Mouse (Mus musculus) midbrain, postnatal 0 days (tissue): ENCODE data around the gene Lamp2. TPM values are rescaled to one million over a fixed set of nuclear protein-coding genes. Genes with fewer than 3 reads are reported as not detected.
A peak's percentile ranks its signal among the peaks of the same experiment; 100 is the strongest.

Source experiments
- ATAC-seq: fragments of 200-750 bp; cut with Nextera tagmentation; 2 replicates; pipeline ENCODE4 v1.8.0; 2017; ENCODE audit warnings: moderate number of reproducible peaks, mild to moderate bottlenecking, moderate TSS enrichment, moderate library complexity; ENCODE audit not compliant: low FRiP score
- DNase-seq: peaks from one replicate; pipeline ENCODE4 v3.0.0-alpha.2; 2015; ENCODE audit warnings: low spot score
- H3K27ac ChIP-seq: fragments of 300-500 bp; sonication (generic); 2 replicates; pipeline ENCODE4 v1.5.1; 2014; ENCODE audit warnings: low read depth, mild to moderate bottlenecking, low read length, mixed read lengths
- H3K27me3 ChIP-seq: fragments of 300-500 bp; sonication (generic); 2 replicates; pipeline ENCODE4 v1.6.1; 2014; ENCODE audit warnings: low read length, control low read depth, mixed read lengths; ENCODE audit not compliant: insufficient read depth
- H3K36me3 ChIP-seq: fragments of 300-500 bp; sonication (generic); 2 replicates; pipeline ENCODE4 v1.6.1; 2014; ENCODE audit warnings: low read length, control low read depth, mixed read lengths; ENCODE audit not compliant: insufficient read depth
- H3K4me1 ChIP-seq: fragments of 300-500 bp; sonication (generic); 2 replicates; pipeline ENCODE4 v1.6.1; 2014; ENCODE audit warnings: mild to moderate bottlenecking, control low read depth, antibody characterized with exemption, low read length, mixed read lengths; ENCODE audit not compliant: insufficient read depth
- H3K4me2 ChIP-seq: fragments of 300-500 bp; sonication (generic); 2 replicates; pipeline ENCODE4 v1.6.1; 2014; ENCODE audit warnings: low read depth, mild to moderate bottlenecking, low read length, mixed read lengths; ENCODE audit not compliant: poor library complexity, severe bottlenecking
- H3K4me3 ChIP-seq: fragments of 300-500 bp; sonication (generic); 2 replicates; pipeline ENCODE4 v1.5.1; 2014; ENCODE audit warnings: low read depth, mild to moderate bottlenecking, low read length, moderate library complexity
- H3K9ac ChIP-seq: fragments of 300-500 bp; sonication (generic); replicated peaks from 2 replicates; pipeline ENCODE4 v1.6.1; 2014; ENCODE audit warnings: mild to moderate bottlenecking, low read length, moderate library complexity, mixed read lengths; ENCODE audit not compliant: poor library complexity, severe bottlenecking
- H3K9me3 ChIP-seq: fragments of 300-500 bp; sonication (generic); 2 replicates; pipeline ENCODE4 v1.6.1; 2016; ENCODE audit warnings: low read length, control low read depth
- CTCF ChIP-seq: IDR thresholded peaks from 2 replicates; pipeline ENCODE4 v1.5.1; 2016; ENCODE audit warnings: antibody characterized with exemption, mild to moderate bottlenecking
- WGBS: fragments of 180-500 bp; shearing (Covaris S2); extraction: QIAGEN DNeasy Blood & Tissue Kit; methylation state at CpG from one replicate; pipeline ENCODE4 v1.1.7; 2014; 5-methylcytosine and 5-hydroxymethylcytosine counted together
- polyA plus RNA-seq: library from polyadenylated mRNA; unstranded; fragments of >200 nt; fragmentation: Nextera tagmentation; extraction: Ambion mirVana; gene quantifications from 2 replicates; pipeline ENCODE4 v1.2.1, GENCODE M21; 2015
- total RNA-seq: library from RNA; depleted of rRNA; stranded (reverse); fragments of >200 nt; gene quantifications from 2 replicates; pipeline ENCODE4 v1.2.3, GENCODE M21; 2014

Gene Lamp2
- total and polyA plus RNA-seq, 2 experiments from 2014 or later = 55.5 to 59.9 TPM

DNA sequence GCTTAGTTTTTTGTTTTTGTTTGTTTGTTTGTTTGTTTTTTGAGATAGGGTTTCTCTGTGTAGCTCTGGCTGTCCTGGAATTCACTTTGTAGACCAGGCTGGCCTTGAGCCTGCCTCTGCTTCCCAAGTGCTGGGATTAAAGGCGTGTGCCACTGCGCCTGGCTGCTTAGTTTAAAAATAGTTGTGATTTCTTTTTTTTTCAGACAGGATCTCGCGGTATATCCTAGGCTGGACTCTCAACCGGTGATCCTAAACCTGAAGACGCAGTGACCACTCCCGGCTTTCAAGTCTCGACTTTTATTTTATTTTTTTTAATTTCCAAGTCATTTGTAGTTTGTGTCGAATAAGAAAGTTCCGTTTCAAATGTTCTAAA lies 16.9 kb upstream of the Lamp2 start:
- peak overlapping the region; percentile 47; the same call in 1 of the 2 replicates for H3K4me2 ChIP-seq
- H3K27me3 ChIP-seq = no peaks in the 10 kb centered on the region
- no peak overlapping the region for H3K9ac ChIP-seq
- H3K27ac ChIP-seq = no peak overlapping the region
- WGBS = 24% methylated on average over 10 of the region's 10 CpGs
- peak; percentile 54; the same call in 1 of the 2 replicates for ATAC-seq
- no peaks in the 10 kb centered on the region for H3K9me3 ChIP-seq
- no peaks in the 10 kb centered on the region for H3K4me1 ChIP-seq
- no peak for TF ChIP-seq CTCF
- peak overlapping the region; percentile 48 for H3K4me3 ChIP-seq
- no peak for DNase-seq
- no peaks in the 10 kb centered on the region for H3K36me3 ChIP-seq

DNA sequence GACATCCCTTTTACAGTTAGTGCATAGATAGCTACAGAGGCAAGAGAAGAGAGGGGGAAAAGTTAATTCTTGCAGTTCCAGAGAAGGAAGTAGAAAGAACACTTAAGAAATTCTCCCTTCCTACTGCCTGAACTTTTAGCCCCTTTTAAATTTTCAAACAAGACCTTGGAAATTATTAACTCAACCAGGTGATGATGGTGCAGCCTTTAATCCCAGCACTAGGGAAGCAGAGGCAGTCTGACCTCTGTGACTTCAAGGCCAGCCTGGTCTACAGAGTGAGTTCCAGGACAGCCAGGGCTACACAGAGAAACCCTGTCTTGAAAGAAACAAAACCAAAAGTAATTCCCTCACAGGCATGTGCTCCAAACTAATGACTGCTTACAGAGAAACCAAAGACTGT lies 10.0 kb upstream of the Lamp2 start:
- Histone ChIP-seq H3K27ac (no peak overlapping the region), H3K4me3 (no peak overlapping the region), H3K9ac (no peak overlapping the region), H3K27me3 (no peaks in the 10 kb centered on the region), H3K9me3 (no peaks in the 10 kb centered on the region), H3K4me1 (no peaks in the 10 kb centered on the region), H3K36me3 (no peaks in the 10 kb centered on the region), H3K4me2 (no peak overlapping the region)
- no peak for ATAC-seq
- DNase-seq = no peak
- TF ChIP-seq CTCF = no peak

DNA sequence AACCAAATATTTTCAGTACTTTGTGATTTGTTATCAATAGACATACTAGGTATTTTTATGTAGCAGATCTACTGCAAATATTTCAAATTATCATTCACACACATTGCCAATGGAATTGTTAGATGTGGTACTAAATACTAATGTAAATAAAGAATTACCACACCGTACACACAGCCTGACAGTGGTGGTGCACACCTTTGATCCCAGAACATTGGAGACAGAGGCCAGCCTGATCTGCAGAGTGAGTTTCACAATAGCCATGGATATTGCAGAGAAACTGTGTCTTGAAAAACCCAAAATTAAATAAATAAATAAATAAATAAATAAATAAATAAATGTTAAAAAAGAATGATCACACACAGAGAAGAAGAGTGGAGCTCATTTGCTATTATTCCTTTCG lies 6.9 kb upstream of the Lamp2 start:
- 90% methylated on average over 2 of the region's 2 CpGs for WGBS
- Histone ChIP-seq H3K4me3 (no peak overlapping the region), H3K27me3 (no peaks in the 10 kb centered on the region), H3K4me2 (no peak overlapping the region), H3K9ac (no peak overlapping the region), H3K27ac (no peak overlapping the region), H3K36me3 (no peaks in the 10 kb centered on the region), H3K4me1 (no peaks in the 10 kb centered on the region), H3K9me3 (no peaks in the 10 kb centered on the region)
- no peak for TF ChIP-seq CTCF
- DNase-seq (no peak), ATAC-seq (no peak)

DNA sequence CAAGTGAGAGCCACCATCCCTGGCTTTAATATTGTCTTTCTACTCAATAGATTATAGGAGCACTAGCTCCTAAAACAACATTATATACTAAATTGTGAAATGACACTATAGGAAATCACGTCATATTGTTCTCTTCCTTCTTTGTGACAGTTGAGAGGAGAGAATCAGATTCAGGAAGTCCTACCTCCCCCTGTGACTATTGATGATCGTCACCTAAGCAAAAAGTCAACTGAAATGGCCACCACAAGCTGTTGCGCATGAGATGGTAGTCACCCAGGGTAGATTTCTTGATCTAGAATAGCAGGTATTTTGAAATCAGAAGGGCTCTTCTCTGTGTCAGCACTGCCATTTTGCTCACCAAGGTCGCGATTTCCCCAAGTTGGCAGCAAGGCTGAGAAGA lies 5.8 kb upstream of the Lamp2 start:
- H3K27ac ChIP-seq = no peak overlapping the region
- H3K27me3 ChIP-seq = no peaks in the 10 kb centered on the region
- H3K9ac ChIP-seq = no peak overlapping the region
- H3K9me3 ChIP-seq = no peaks in the 10 kb centered on the region
- no peaks in the 10 kb centered on the region for H3K36me3 ChIP-seq
- no peak for DNase-seq
- TF ChIP-seq CTCF = no peak
- H3K4me2 ChIP-seq = no peak overlapping the region
- no peaks in the 10 kb centered on the region for H3K4me1 ChIP-seq
- H3K4me3 ChIP-seq = no peak overlapping the region
- no peak for ATAC-seq
- 85% methylated on average over 5 of the region's 5 CpGs for WGBS

- no peak overlapping the region for H3K4me2 ChIP-seq
- H3K27me3 ChIP-seq = no peaks in the 10 kb centered on the region
- ATAC-seq = no peak
- no peak overlapping the region for H3K27ac ChIP-seq
- no peak for TF ChIP-seq CTCF
- DNase-seq = no peak
- no peaks in the 10 kb centered on the region for H3K4me1 ChIP-seq
- no peaks in the 10 kb centered on the region for H3K36me3 ChIP-seq
- H3K9ac ChIP-seq = no peak overlapping the region
- H3K4me3 ChIP-seq = no peak overlapping the region
- no peaks in the 10 kb centered on the region for H3K9me3 ChIP-seq
- WGBS = 75% methylated on average over 3 of the region's 3 CpGs
These were observed 4.6 kb upstream of the Lamp2 start for GRCm38 (mm10) chrX:38460887-38461286.

- Histone ChIP-seq H3K4me2 (no peak overlapping the region), H3K4me1 (no peaks in the 10 kb centered on the region), H3K9me3 (no peaks in the 10 kb centered on the region), H3K27ac (no peak overlapping the region), H3K9ac (no peak overlapping the region), H3K27me3 (no peaks in the 10 kb centered on the region), H3K4me3 (no peak overlapping the region), H3K36me3 (no peaks in the 10 kb centered on the region)
- no peak for ATAC-seq
- no peak for TF ChIP-seq CTCF
- DNase-seq = no peak
- WGBS = 81% methylated on average over 8 of the region's 8 CpGs
These were observed 2.8 kb upstream of the Lamp2 start for GRCm38 (mm10) chrX:38459076-38459475.

DNA sequence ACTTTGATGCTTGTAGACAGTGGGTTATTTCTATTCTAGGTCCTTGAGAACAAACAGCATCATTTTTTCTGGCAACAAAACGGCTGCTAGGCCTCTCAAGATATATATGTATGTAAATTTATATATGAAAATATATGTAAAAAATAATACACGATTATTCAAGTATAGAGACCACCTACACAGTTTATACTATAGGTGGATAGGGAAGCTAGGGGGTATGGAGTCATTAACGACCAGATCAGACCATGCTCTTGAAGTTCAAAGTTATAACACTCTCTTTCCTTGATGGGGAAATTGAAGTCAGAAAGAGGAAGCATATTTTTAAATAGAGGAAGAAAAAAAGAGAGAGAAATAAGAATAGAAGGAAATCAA lies 367 bp upstream of the Lamp2 start:
- Histone ChIP-seq H3K9me3 (no peaks in the 10 kb centered on the region), H3K4me2 (no peak overlapping the region), H3K4me3 (no peak overlapping the region), H3K9ac (no peak overlapping the region), H3K36me3 (no peaks in the 10 kb centered on the region), H3K4me1 (no peaks in the 10 kb centered on the region), H3K27me3 (no peaks in the 10 kb centered on the region), H3K27ac (no peak overlapping the region)
- no peak for TF ChIP-seq CTCF
- WGBS = 34% methylated on average over 3 of the region's 3 CpGs
- ATAC-seq (no peak), DNase-seq (no peak)
